Mouse (Mus musculus) heart, embryonic 15.5 days (tissue): ENCODE measurements around the gene Kcnk18. TPM values are rescaled to one million over a fixed set of nuclear protein-coding genes. Genes with fewer than 3 reads are reported as not detected.

Experiments used
- polyA plus RNA-seq: library from polyadenylated mRNA; unstranded; fragments of >200 nt; fragmentation: Nextera tagmentation; extraction: Ambion mirVana; gene quantifications from 2 replicates; pipeline ENCODE4 v1.2.1, GENCODE M21; 2015

The Kcnk18 gene
- polyA plus RNA-seq, 1 experiment from 2014 or later, result not detected

Other genes with a start within 250 kb of the Kcnk18 start
- gene Shtn1, start 143.1 kb upstream of the Kcnk18 start, polyA plus RNA-seq, result 1.00 and 1.5 TPM in 2 replicates
- not detected in 2 replicates for gene Vax1, start 49.2 kb upstream of the Kcnk18 start, polyA plus RNA-seq
- 9.1 and 11.1 TPM in 2 replicates for gene Slc18a2, start 41.7 kb downstream of the Kcnk18 start, polyA plus RNA-seq
- gene Rps12-ps3, start 103.1 kb downstream of the Kcnk18 start, polyA plus RNA-seq, result 6.0 TPM in 1 of 2 replicates, not detected in the other
- 6.9 and 8.0 TPM in 2 replicates for gene Pdzd8, start 126.6 kb downstream of the Kcnk18 start, polyA plus RNA-seq
- not detected in 2 replicates for gene Emx2, start 239.2 kb downstream of the Kcnk18 start, polyA plus RNA-seq